In the genomic region with DNA sequence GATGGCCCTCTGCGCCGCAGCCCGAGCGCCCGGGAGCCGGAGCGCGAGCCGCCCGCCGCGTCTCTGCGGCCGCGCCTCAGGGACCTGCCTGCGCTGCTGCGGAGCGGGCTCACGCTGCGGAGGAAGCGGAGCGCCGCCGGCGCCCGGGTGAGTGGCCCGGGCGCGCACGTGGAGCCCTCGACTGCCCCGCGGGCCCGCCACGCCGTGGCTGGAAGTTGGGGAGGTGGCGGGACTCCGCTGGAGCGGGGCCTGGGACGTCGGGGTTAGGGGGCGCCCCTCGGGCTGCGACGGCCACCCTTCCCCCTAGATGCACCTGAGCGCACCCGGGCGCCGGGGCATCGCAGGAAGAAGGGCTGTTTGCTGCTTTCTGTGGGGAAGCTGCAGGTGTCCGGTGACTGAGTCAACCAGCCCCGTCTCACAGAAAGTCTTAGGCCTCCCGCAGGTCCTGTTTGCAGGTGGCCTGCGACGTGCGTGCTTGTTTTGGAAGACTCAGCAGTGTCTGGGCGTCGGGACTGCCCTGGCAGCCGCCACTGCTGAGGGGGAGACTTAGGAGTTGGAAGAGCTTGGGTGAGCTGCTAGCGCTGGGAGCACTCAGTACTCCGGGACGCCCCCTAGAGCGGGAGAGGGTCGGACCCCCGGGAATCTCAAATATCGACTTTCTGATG, we compare ENCODE assay signal across 8 mouse cellular contexts. TPM values are rescaled to one million over a fixed set of nuclear protein-coding genes. Genes with fewer than 3 reads are reported as not detected.
DNase-seq lines count a peak whose midpoint lies in the region; ATAC-seq and TF ChIP-seq lines count a peak whose summit lies in the region.

No protein-coding gene starts in this region.

- TF ChIP-seq POLR2A in CH12.LX (IDR thresholded peaks at IDR 0.05; ENCODE audit: low read depth, low read length): no peak

- no peaks in the 10 kb centered on the region for H3K79me2 ChIP-seq in CH12.LX (replicated peaks; ENCODE audit: control insufficient read depth, extremely low read depth, insufficient read depth, poor library complexity, severe bottlenecking)

- H3K4me3 ChIP-seq in CH12.LX (replicated peaks in 1 of 3; ENCODE audit: low read depth in 2 of 3, low read length in 2 of 3, poor library complexity in 1 of 3): peak overlapping the region; percentile 35 to 78 (median 68)
- H3K4me3 ChIP-seq in forebrain, postnatal 0 days (ENCODE audit: low read depth, low read length): peak overlapping the region; percentile 65
- peak overlapping the region; percentile 58 for H3K4me3 ChIP-seq in hindbrain, embryonic 11.5 days (ENCODE audit: low read depth, low read length)

- peak in 1 of 2 experiments; percentile 24; a peak in 2 of 4 replicates for TF ChIP-seq CTCF in CH12.LX (conservative IDR thresholded peaks at IDR 0.05 in 1 of 2, IDR thresholded peaks at IDR 0.05 in 1 of 2; ENCODE audit: low read depth in 2 of 2, low read length in 2 of 2)
- peak; percentile 46 for TF ChIP-seq CTCF in forebrain, postnatal 0 days (IDR thresholded peaks at IDR 0.05; ENCODE audit: low read depth)

- H3K9me3 ChIP-seq in CH12.LX (replicated peaks; ENCODE audit: low read length): peaks cover 5% of the 10 kb centered on the region
- no peaks in the 10 kb centered on the region for H3K9me3 ChIP-seq in forebrain, postnatal 0 days (ENCODE audit: low read length)
- H3K9me3 ChIP-seq in hindbrain, embryonic 11.5 days (ENCODE audit: control insufficient read depth, low read length): no peaks in the 10 kb centered on the region

- no peak for TF ChIP-seq EP300 in CH12.LX (IDR thresholded peaks at IDR 0.05; ENCODE audit: low read length)

- 5% methylated on average over 62 of the region's 66 CpGs for WGBS in forebrain, postnatal 0 days
- WGBS in hindbrain, embryonic 11.5 days: under 1% methylated on average over 53 of the region's 66 CpGs

- peak overlapping the region; percentile 90 for H3K4me2 ChIP-seq in CH12.LX (ENCODE audit: insufficient read depth, low read depth, poor library complexity, severe bottlenecking)
- peak overlapping the region; percentile 84 for H3K4me2 ChIP-seq in forebrain, postnatal 0 days (ENCODE audit: low read depth)
- peak overlapping the region; percentile 94 for H3K4me2 ChIP-seq in hindbrain, embryonic 11.5 days (replicated peaks; ENCODE audit: low read depth, low read length)

- in situ Hi-C loops in CH12.LX (cut with MboI; ENCODE audit: low pct_ligation_motif_present, low pct_unique_long_range_greater_than_20kb, low sequenced_read_pairs): no loop called here

- peak overlapping the region; percentile 45 for H3K9ac ChIP-seq in CH12.LX (ENCODE audit: insufficient read depth, low read depth)
- H3K9ac ChIP-seq in forebrain, postnatal 0 days: peak overlapping the region; percentile 64
- peak overlapping the region; percentile 55 for H3K9ac ChIP-seq in hindbrain, embryonic 11.5 days (ENCODE audit: low read depth, low read length)

- no peak for TF ChIP-seq RAD21 in CH12.LX (IDR thresholded peaks at IDR 0.05; ENCODE audit: low read depth, low read length)

- peaks cover 7% of the 10 kb centered on the region for H3K27me3 ChIP-seq in CH12.LX (replicated peaks)
- peaks cover 6% of the 10 kb centered on the region for H3K27me3 ChIP-seq in forebrain, postnatal 0 days (ENCODE audit: insufficient read depth, low read length)
- H3K27me3 ChIP-seq in hindbrain, embryonic 11.5 days (ENCODE audit: control insufficient read depth, insufficient read depth, low read length): peaks cover 20% of the 10 kb centered on the region

- ATAC-seq in forebrain, postnatal 0 days: peak; percentile 70
- ATAC-seq in hindbrain, embryonic 11.5 days (ENCODE audit: low FRiP score): peak; percentile 80

- DNase-seq in CH12.LX (ENCODE audit: extremely low read depth): peak; percentile 66
- peak; percentile 8 to 38 for DNase-seq in adrenal gland, postnatal 36 days
- DNase-seq in forebrain, postnatal 0 days: peak; percentile 66
- DNase-seq in hindbrain, embryonic 11.5 days (ENCODE audit: low spot score): peak; percentile 63
- DNase-seq in layer of hippocampus, postnatal 36 days: peak; percentile 48 to 50
- DNase-seq in lung, postnatal 25 days (ENCODE audit: low spot score): peak; percentile 23
- DNase-seq in right cerebral cortex, adult 2 months (ENCODE audit: low spot score in 2 of 2): peak; percentile 60 to 66
- DNase-seq in urinary bladder, postnatal 25 days (ENCODE audit: low spot score): peak; percentile 24

- H3K4me1 ChIP-seq in CH12.LX (ENCODE audit: control insufficient read depth in 1 of 2, insufficient read depth in 2 of 2): peaks cover 0 to 16% of the 10 kb centered on the region in 2 experiments; a peak in 2 of 4 replicates
- 0 out of 2 replicates have a peak, but pooled peaks cover 4% of the 10 kb centered on the region for H3K4me1 ChIP-seq in forebrain, postnatal 0 days (ENCODE audit: insufficient read depth)
- no peaks in the 10 kb centered on the region; the same call in 1 of the 2 replicates for H3K4me1 ChIP-seq in hindbrain, embryonic 11.5 days (replicated peaks; ENCODE audit: control insufficient read depth, insufficient read depth, low read length)

- dilution Hi-C loops in CH12.LX (cut with MboI; ENCODE audit: extremely low pct_ligation_motif_present, extremely low pct_unique_long_range_greater_than_20kb, low sequenced_read_pairs): no loop called here

- H3K36me3 ChIP-seq in CH12.LX (replicated peaks in 1 of 2; ENCODE audit: control insufficient read depth in 1 of 2, insufficient read depth in 1 of 2, low read length in 1 of 2): no peaks in the 10 kb centered on the region
- H3K36me3 ChIP-seq in forebrain, postnatal 0 days (ENCODE audit: insufficient read depth): no peaks in the 10 kb centered on the region
- H3K36me3 ChIP-seq in hindbrain, embryonic 11.5 days (ENCODE audit: control insufficient read depth, insufficient read depth, low read length): no peaks in the 10 kb centered on the region

- no peak overlapping the region for H3K27ac ChIP-seq in CH12.LX (ENCODE audit: insufficient read depth, low read depth)
- H3K27ac ChIP-seq in forebrain, postnatal 0 days (ENCODE audit: low read depth, low read length): peak overlapping the region; percentile 71
- H3K27ac ChIP-seq in hindbrain, embryonic 11.5 days (ENCODE audit: low read depth, low read length): no peak overlapping the region

TF ChIP-seq in CH12.LX, 34 proteins besides CTCF, POLR2A, EP300 and RAD21:
- TF ChIP-seq CHD2 (IDR thresholded peaks at IDR 0.05; ENCODE audit: low read length) (no peak), POLR2AphosphoS2 (IDR thresholded peaks at IDR 0.05; ENCODE audit: low read depth, low read length) (no peak), KAT2A (IDR thresholded peaks at IDR 0.05; ENCODE audit: insufficient replicate concordance, low read length) (no peak), JUND (conservative IDR thresholded peaks at IDR 0.05; ENCODE audit: low read depth, low read length) (no peak), UBTF (IDR thresholded peaks at IDR 0.05; ENCODE audit: low read depth, low read length) (peak; percentile 86), USF2 (conservative IDR thresholded peaks at IDR 0.05; ENCODE audit: low read depth, low read length) (no peak), SIN3A (IDR thresholded peaks at IDR 0.05; ENCODE audit: low read length) (no peak; the same call in 1 of the 2 replicates), HCFC1 (IDR thresholded peaks at IDR 0.05; ENCODE audit: low read depth, low read length) (no peak), MAX (IDR thresholded peaks at IDR 0.05; ENCODE audit: low read length) (peak; percentile 28; the same call in 1 of the 2 replicates), NELFE (IDR thresholded peaks at IDR 0.05; ENCODE audit: low read depth, low read length) (no peak), IRF4 (IDR thresholded peaks at IDR 0.05; ENCODE audit: low read depth, low read length) (peak; percentile 32; the same call in 1 of the 2 replicates), ETS1 (conservative IDR thresholded peaks at IDR 0.05; ENCODE audit: low read depth, low read length) (no peak), NRF1 (IDR thresholded peaks at IDR 0.05; ENCODE audit: low read depth, low read length) (no peak), BHLHE40 (IDR thresholded peaks at IDR 0.05; ENCODE audit: low read depth, low read length) (no peak; the same call in 1 of the 2 replicates), CHD1 (IDR thresholded peaks at IDR 0.05; ENCODE audit: low read depth, low read length) (no peak), SMC3 (IDR thresholded peaks at IDR 0.05; ENCODE audit: low read depth, low read length) (no peak), MYC (IDR thresholded peaks at IDR 0.05; ENCODE audit: low read depth, low read length) (no peak), MEF2A (IDR thresholded peaks at IDR 0.05; ENCODE audit: borderline replicate concordance, low read depth, low read length) (no peak), ZC3H11A (IDR thresholded peaks at IDR 0.05; ENCODE audit: low read depth, low read length) (no peak), ZMIZ1 (IDR thresholded peaks at IDR 0.05; ENCODE audit: low read depth, low read length) (no peak)

RNA-seq across cellular contexts. Expression of a gene that starts 17.9 kb away (rescaled TPM):
- 4.1 and 4.2 TPM in 2 replicates for total RNA-seq in CH12.LX (2012; rRNA removed)
- total RNA-seq in CH12.LX (2014; rRNA removed): 6.8 and 6.9 TPM in 2 replicates
- polyA plus RNA-seq in CH12.LX (2012; ENCODE audit: insufficient read length, low read depth): 4.8 and 5.4 TPM in 2 replicates
- total RNA-seq in adrenal gland, postnatal 36 days (2021): 10 to 100 TPM; 35.2 to 43.7 TPM
- 60.9 and 82.5 TPM in 2 replicates for total RNA-seq in forebrain, postnatal 0 days (2014; rRNA removed)
- polyA plus RNA-seq in forebrain, postnatal 0 days (2015; fragmentation: Nextera tagmentation; extraction: Ambion mirVana): 24.5 and 30.5 TPM in 2 replicates
- 21.6 and 23.8 TPM in 2 replicates for polyA plus RNA-seq in hindbrain, embryonic 11.5 days (2014; fragmentation: Nextera tagmentation; extraction: Ambion mirVana)
- total RNA-seq in layer of hippocampus, postnatal 36 days (2021): 100 to 1,000 TPM; 189 to 207 TPM
